Mouse (Mus musculus): ENCODE measurements around the gene Anks6.

Anks6 gene

GRCm38 (mm10) chr4:47046974-47047373 lies 10.3 kb downstream of the Anks6 start:
- in situ Hi-C loops (cut with MboI, MseI): no loop called here

- in situ Hi-C loops (cut with MboI, MseI): no loop called here
These were observed 13.4 kb downstream of the Anks6 start for GRCm38 (mm10) chr4:47043866-47044265.

DNA sequence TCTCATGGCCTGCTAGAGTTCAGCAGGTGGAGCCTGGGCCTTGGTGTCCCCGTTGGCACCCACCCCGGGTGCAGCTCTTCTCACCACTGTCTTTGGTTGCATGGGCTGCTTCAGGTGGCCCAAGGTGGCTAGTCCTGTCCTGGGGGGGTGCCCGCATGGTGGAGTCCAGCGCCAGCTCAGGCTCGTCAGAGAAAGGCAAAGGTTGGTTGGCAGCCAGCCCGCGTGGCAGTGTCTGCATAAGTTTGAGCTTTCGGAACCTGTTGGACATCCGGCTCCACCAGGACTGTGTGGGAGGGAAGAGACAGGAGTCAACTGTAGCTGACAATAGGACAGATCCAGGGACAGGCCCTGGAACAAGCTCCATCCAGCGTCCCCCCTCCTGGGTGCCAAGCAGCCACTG lies 17.6 kb downstream of the Anks6 start:
- in situ Hi-C loops (cut with MboI, MseI): loop anchor here (5.0 kb wide), 1 partner anchor 357 kb away; no protein-coding TSS in a partner anchor

GRCm38 (mm10) chr4:47037321-47037657 lies 19.9 kb downstream of the Anks6 start:
- in situ Hi-C loops (cut with MboI, MseI): loop anchor here (5.0 kb wide), 1 partner anchor 355 kb away; no protein-coding TSS in a partner anchor

DNA sequence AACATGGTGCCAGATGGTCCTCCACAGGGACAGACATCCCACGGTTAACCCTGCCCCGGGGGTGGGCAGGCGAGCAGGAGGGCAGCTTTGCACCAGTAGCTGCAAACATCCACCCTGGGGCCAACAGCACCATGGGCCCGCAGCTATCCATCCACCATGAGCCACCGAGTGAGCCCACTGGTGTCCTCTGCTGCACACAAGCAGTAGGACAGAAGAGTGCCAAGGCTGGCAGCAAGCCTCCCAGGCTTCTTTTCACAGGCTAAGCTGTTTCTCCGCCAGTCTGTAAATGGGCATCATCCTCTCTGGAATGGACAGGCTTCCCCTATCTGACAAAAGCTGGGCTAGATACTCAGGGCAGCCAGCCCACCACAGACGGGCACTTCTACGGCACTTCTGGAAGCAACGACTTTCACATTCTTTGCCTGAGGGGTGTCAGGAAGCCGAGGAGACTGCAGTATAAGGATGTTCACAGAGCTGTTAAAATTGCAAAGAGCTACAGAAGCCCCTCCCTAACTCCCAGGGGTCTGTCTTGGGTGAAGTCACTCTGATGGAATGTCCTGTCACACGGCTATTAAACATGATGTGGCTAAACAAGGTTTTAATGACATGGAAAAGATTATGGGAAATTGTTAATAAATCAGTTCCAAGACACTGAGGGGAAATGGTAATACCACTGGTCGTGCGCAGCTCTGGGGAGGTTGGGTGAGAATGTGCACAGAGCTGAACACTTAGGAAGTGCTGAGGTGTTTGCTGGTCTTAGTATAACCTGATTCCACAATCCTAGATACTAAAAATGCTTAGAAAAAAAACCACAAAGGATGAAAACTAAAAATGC lies 20.5 kb downstream of the Anks6 start:
- in situ Hi-C loops (cut with MboI, MseI): loop anchor here (5.0 kb wide), 1 partner anchor 354 kb away; no protein-coding TSS in a partner anchor

GRCm38 (mm10) chr4:47035536-47035935 lies 21.7 kb downstream of the Anks6 start:
- in situ Hi-C loops (cut with MboI, MseI): loop anchor here (5.0 kb wide), 1 partner anchor 353 kb away; no protein-coding TSS in a partner anchor

- in situ Hi-C loops (cut with MboI, MseI): no loop called here
These were observed 25.1 kb downstream of the Anks6 start for GRCm38 (mm10) chr4:47032171-47032570.

DNA sequence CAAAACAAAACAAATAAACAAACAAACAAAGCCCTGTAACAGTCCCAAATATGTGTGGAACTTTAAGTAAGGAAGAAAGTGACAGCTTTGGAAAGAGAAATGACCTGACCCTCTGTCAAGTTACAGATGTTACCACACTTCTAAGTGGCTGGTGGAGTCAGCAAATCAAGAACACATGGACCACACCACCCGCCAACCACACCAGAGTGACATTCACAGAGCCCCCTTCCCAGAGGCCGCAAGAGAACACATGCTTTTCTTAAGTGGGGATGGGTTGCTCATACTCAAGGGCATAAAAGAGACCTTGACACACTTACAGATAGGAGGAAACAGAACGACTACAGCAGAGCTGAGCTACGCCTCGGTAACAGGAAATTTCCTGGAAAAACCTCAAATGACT lies 28.4 kb downstream of the Anks6 start:
- in situ Hi-C loops (cut with MboI, MseI): no loop called here

- in situ Hi-C loops (cut with MboI, MseI): loop anchor here (5.0 kb wide), 1 partner anchor 327 kb away; no protein-coding TSS in a partner anchor
These were observed 33.3 kb downstream of the Anks6 start for GRCm38 (mm10) chr4:47023949-47024348.

DNA sequence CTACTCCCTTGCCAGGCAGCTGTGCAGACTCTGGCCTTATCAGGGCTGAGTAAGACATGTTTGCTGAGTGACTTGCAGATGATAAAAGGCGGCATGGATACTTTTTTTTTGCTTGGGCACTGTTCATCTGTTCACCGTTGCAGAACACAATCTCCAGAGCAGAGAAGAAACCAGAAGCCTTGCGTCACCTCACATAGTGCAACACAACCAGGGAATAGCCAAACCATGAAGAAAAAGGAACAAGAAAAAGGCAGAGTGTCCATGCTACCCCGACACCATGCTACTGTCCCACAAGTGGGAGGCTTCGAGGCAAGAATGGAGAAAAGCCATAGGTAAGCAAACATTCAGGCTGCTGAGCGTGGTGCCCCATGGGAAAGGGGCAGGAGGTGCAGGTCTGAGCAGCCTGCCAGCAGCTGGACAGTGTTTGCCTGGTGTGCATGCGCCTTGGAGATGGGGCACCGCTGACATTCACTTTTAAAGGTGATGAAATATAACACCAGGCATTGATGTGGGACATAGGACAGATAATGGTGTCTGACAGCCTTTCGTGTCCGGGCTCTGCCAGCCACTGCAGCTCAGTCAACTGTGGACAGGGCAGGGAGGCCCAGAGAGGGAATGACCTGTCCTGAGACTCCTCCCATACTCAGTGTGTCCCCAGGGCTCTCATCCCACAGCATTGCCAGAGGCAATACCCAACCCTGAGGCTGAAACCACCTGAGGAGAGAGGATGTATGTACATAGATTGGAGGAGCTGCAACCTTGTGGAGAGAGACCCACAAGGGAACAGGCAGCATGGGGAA lies 34.2 kb downstream of the Anks6 start:
- in situ Hi-C loops (cut with MboI, MseI): loop anchor here (5.0 kb wide), 1 partner anchor 326 kb away; no protein-coding TSS in a partner anchor

GRCm38 (mm10) chr4:47020563-47020962 lies 36.7 kb downstream of the Anks6 start:
- in situ Hi-C loops (cut with MboI, MseI): loop anchor here (5.0 kb wide), 1 partner anchor 323 kb away; no protein-coding TSS in a partner anchor

DNA sequence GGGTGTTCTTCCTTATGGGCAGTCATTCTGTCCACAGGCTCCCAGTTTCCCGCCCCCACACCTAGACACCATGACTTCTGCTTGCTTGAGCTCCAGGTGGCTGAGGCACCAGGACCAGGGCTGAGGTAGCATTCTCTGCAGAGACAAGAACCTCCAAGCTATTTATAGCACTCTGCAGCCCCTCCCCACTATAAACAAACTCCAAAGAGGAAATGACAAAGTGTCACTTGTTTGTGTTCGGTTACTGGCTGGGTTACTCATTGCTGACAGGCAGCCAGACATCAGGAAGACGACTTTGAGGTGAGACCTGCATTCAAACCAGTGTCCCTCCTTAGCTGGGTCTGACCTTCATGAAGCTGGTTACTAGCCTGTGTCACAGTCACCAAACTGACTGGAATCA lies 42.1 kb downstream of the Anks6 start:
- in situ Hi-C loops (cut with MboI, MseI): no loop called here

DNA sequence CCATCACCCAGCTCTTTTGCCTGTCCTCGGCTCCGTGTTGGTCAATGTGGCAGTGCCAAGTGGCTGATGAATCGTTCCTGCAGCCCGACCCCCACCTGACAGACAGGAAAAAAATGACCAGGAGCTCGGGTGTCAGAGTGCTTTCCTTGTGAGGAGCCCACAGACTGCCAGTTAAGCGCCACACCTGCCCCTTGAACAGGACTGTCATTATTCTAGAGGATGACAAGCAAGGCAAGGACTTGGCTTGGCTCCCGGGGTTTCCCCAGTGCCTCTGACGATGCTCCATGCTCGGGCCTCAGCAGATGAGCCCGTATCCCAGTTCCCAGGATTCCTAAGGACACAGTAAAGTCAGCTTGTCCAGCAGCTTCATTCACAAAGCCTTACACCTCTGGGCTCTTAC lies 44.8 kb downstream of the Anks6 start:
- in situ Hi-C loops (cut with MboI, MseI): no loop called here

DNA sequence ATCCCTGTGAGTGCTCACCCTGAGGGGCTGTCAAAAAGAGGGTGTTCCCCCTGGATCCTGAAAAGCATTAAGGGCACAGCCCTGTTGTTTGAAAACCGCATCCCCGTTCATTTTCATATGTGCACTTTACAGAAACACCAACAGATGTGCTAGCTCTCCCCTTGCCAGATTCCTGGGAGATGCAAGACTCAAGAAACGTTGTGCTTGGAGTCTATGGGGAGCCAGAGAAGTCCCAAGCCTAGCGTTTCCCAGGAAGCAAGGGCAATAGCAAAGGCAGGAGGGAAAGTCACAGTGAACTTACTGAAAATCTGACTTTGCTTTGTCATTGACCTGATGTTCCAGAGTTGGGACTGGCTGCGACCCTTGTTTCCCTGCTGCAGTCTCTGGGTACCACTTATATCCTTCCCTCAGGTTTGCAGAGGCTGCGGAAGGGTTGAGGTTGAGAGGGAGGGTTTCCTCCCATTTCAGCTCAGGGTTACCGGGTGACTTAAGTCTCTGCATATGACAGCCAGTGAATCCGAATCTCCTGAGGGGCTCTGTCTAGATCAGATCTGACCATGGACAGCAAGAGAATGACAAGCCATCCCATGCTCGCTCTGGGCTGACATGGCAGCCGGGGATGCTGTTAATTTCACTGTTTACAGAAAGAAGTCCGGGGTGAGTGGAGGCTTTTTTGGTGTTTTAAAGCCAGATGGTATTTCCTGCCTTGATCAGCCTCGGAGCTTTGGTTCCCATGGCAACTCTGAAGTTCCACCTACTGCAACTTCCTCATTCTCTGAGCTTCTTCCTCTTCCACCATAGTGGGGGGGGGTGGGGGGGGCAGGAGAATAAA lies 46.6 kb downstream of the Anks6 start:
- in situ Hi-C loops (cut with MboI, MseI): no loop called here

DNA sequence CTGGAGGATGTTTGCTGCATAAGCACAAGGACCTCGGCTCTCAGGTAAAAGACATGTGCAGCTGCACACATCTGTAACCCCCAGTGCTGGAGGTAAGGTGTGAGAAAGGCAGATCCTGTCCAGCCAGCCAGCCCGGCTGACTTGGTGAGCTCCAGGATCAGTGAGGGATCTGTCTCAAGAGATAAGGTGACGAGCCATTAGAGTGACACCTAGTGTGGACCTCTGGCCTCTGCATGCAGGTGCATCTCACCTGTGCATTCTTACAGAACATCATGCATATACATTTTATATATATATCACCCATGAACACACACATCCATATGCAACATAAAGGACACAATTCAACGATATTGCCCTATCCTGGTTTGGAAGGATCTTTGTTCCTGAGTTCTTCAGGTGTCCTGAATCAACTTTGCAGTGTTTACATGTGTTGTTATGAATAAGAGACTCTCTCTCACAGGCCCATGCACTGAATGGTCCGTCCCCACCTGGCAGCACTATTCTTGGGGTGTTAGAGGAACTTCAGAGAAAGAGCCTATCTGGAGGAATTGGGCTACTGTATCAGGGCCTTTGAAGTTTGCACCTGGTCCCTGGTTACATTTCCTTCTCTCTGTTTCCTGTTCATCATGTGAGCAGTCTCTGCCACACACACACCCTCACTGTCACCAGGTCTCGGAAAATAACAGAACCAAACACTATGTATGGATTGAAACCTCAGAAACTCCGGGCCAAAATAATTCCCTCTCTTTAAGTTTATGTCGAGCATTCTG lies 56.4 kb downstream of the Anks6 start:
- in situ Hi-C loops (cut with MboI, MseI): no loop called here

- in situ Hi-C loops (cut with MboI, MseI): no loop called here
These were observed 59.3 kb downstream of the Anks6 start for GRCm38 (mm10) chr4:46997969-46998368.

DNA sequence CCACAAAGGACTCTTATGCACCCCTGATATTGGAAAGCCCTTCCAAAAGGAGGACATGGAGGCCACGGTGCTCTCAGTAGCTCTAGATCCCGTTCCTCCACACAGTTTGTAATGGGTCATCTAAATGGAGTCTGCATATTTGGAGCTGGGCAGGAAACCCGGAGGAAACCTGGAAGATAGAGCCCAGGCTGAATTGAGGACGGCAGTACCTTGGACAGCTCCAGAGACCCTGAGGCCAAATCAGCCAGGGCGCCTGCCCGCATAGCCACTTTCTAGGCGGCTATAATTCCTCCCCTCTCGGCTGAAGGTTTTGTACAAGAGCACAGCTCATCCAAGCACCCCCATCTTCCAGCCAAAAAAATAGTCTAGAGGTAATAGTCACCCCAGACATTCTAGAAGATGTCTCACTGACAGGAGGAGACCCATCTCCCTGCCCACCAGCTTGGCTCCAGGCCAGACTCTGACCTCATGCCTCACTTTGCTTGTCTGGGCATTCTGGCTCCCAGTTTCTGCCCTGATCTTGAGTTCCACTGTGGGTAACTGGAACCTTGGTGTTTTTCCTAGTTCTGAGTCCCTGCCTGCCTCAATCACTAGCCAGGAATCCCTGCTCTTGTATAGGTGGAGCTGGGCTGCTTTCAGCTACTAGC lies 64.3 kb downstream of the Anks6 start:
- in situ Hi-C loops (cut with MboI, MseI): no loop called here

DNA sequence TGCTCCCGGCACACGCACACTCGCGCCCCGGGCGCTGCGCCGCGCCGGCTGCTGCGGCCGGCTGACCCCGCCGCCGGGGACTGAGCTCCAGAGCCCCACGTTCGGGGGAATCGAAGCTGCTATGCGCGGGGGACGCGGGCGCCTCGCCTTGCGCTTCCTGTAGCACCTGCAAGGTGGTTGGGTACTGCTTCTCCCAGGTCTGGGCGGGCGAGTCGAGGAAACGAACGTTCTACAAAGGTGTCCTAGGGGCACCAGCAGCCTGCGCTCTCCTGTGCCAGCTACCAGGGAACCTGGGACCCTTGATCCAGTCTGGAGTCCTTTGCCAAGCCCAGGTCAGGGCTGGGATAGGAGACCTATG lies 65.3 kb downstream of the Anks6 start:
- in situ Hi-C loops (cut with MboI, MseI): no loop called here

GRCm38 (mm10) chr4:46991016-46991958 lies 65.9 kb downstream of the Anks6 start, which contains the start of gene Gabbr2:
TSS of gene Gabbr2 (minus strand) at chr4:46991873.
- in situ Hi-C loops (cut with MboI, MseI): no loop called here
